Mouse (Mus musculus) kidney, embryonic 16.5 days (tissue): ENCODE data around the gene Gm21985. TPM values are rescaled to one million over a fixed set of nuclear protein-coding genes. Genes with fewer than 3 reads are reported as not detected.

Experiments used
- ATAC-seq: fragments of 200-750 bp; cut with Nextera tagmentation; 2 replicates; pipeline ENCODE4 v1.8.0; 2017; ENCODE audit warnings: moderate TSS enrichment; ENCODE audit not compliant: low FRiP score, low TSS enrichment
- H3K27ac ChIP-seq: fragments of 300-500 bp; sonication (generic); 2 replicates; pipeline ENCODE4 v1.5.1; 2014; ENCODE audit warnings: low read length
- H3K27me3 ChIP-seq: fragments of 300-500 bp; sonication (generic); 2 replicates; pipeline ENCODE4 v1.6.1; 2014; ENCODE audit warnings: low read length, control low read depth, mixed read lengths; ENCODE audit not compliant: insufficient read depth
- H3K36me3 ChIP-seq: fragments of 300-500 bp; sonication (generic); 2 replicates; pipeline ENCODE4 v1.6.1; 2014; ENCODE audit warnings: low read length, control low read depth, mixed read lengths; ENCODE audit not compliant: insufficient read depth
- H3K4me1 ChIP-seq: fragments of 300-500 bp; sonication (generic); 2 replicates; pipeline ENCODE4 v1.6.1; 2014; ENCODE audit warnings: low read length, control low read depth, mixed read lengths; ENCODE audit not compliant: insufficient read depth
- H3K4me2 ChIP-seq: fragments of 300-500 bp; sonication (generic); replicated peaks from 2 replicates; pipeline ENCODE4 v1.6.1; 2014; ENCODE audit warnings: low read depth, low read length
- H3K4me3 ChIP-seq: fragments of 300-500 bp; sonication (generic); 2 replicates; pipeline ENCODE4 v1.5.1; 2014; ENCODE audit warnings: mild to moderate bottlenecking, low read length
- H3K9ac ChIP-seq: fragments of 300-500 bp; sonication (generic); replicated peaks from 2 replicates; pipeline ENCODE4 v1.6.1; 2014; ENCODE audit warnings: low read length
- H3K9me3 ChIP-seq: fragments of 300-500 bp; sonication (generic); 2 replicates; pipeline ENCODE4 v1.6.1; 2016; ENCODE audit warnings: low read length, control low read depth
- WGBS: fragments of 180-500 bp; shearing (Covaris S2); extraction: QIAGEN DNeasy Blood & Tissue Kit; methylation state at CpG from one replicate; pipeline ENCODE4 v1.1.7; 2014; 5-methylcytosine and 5-hydroxymethylcytosine counted together
- polyA plus RNA-seq: library from polyadenylated mRNA; unstranded; fragments of >200 nt; fragmentation: Nextera tagmentation; extraction: Ambion mirVana; gene quantifications from 2 replicates; pipeline ENCODE4 v1.2.1, GENCODE M21; 2015

Gene Gm21985
- polyA plus RNA-seq, 1 experiment from 2014 or later, result not detected

DNA sequence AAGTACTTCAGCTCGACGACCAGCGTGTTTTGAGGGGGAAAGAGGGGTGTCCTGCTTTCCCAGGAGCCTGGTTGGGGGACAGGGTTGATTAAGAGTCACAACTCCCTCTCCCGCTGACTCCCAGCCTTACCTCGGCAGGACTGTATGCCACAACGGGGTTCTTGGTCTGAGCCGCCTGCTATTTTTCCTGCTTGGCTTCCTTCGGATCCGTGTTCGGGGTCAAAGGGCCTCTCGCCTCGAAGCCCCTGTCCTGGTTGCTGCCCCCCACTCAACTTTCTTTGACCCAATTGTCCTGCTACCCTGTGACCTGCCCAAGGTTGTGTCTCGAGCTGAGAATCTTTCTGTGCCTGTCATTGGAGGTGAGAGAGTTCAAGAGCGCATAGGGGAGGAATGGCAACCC, 24.3 kb upstream of the Gm21985 start:
- no peaks in the 10 kb centered on the region for H3K27me3 ChIP-seq
- peaks cover 3% of the 10 kb centered on the region; the same call in 1 of the 2 replicates for H3K36me3 ChIP-seq
- WGBS, result 58% methylated on average over 14 of the region's 14 CpGs
- H3K4me1 ChIP-seq, result peaks cover 34% of the 10 kb centered on the region
- no peak overlapping the region for H3K4me3 ChIP-seq
- no peak overlapping the region for H3K4me2 ChIP-seq
- H3K9me3 ChIP-seq, result no peaks in the 10 kb centered on the region
- no peak overlapping the region for H3K9ac ChIP-seq
- H3K27ac ChIP-seq, result no peak overlapping the region
- no peak for ATAC-seq

DNA sequence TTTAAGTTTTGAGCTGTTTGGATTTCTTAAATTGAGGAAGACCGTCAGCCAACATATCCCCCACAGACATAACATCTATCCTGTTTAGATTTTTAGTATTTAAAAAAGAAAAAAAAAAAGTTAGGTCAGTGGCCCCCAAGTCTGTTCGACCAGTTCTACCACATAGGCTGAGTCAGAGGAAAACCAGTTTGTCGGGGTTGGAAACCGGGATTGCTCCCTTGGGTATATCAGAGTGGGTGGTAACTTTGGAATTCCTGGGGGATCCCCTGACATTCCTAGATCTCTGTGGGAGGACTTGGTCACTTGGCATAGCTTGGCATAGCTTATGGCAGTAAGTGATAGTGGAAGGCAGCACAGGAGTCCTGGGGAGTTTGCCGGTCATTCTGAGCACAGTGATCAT, 20.8 kb upstream of the Gm21985 start:
- Histone ChIP-seq H3K4me1 (peaks cover 22% of the 10 kb centered on the region), H3K9ac (no peak overlapping the region), H3K9me3 (no peaks in the 10 kb centered on the region), H3K4me3 (no peak overlapping the region), H3K4me2 (no peak overlapping the region), H3K27ac (no peak overlapping the region), H3K27me3 (no peaks in the 10 kb centered on the region), H3K36me3 (peaks cover 3% of the 10 kb centered on the region; the same call in 1 of the 2 replicates)
- WGBS, result 76% methylated on average over 5 of the region's 5 CpGs
- ATAC-seq, result no peak

DNA sequence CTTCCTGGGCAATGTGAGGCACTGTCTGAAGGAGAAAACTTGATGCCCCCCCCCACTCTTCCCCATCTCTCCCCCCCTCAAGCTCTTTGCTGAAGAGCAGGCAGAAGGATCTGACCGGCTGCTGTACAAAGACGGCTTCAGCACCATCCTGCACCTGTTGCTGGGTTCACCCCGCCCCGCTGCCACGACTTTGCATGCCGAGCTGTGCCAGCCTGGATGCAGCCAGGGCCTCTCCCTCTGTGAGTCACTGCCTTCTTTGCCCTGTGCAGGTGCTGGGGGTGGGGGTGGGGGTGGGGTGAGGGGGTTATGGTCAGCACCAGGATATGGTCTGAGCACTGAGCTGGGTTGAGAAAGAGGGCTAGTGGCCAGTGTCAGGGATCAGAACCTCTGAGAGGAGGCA, 19.9 kb upstream of the Gm21985 start:
- Histone ChIP-seq H3K27me3 (no peaks in the 10 kb centered on the region), H3K27ac (no peak overlapping the region), H3K4me1 (peaks cover 15% of the 10 kb centered on the region), H3K36me3 (peaks cover 3% of the 10 kb centered on the region; the same call in 1 of the 2 replicates), H3K4me2 (no peak overlapping the region), H3K9me3 (no peaks in the 10 kb centered on the region), H3K9ac (no peak overlapping the region), H3K4me3 (no peak overlapping the region)
- no peak for ATAC-seq
- 82% methylated on average over 6 of the region's 6 CpGs for WGBS

DNA sequence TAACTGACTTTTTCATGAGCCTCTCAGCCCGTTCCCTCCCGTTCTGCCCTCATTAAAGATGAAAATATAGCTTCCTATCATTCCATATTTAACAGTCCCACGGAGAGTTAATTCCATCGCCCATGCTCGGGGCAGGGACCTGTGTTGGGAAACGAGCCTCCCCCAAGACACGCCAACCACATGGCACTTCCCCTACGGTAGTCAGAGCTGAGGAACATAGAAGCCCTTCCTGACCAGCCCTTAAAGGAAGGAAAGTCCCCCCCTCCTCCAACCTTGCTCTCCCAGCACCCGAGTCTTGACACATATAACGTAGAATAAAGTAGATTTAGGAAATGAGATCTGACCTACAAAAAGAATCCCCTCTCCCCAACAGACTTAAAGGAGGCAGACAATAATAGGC, 18.8 kb upstream of the Gm21985 start:
- 76% methylated on average over 10 of the region's 10 CpGs for WGBS
- Histone ChIP-seq H3K9me3 (no peaks in the 10 kb centered on the region), H3K4me1 (peaks cover 10% of the 10 kb centered on the region), H3K36me3 (peaks cover 3% of the 10 kb centered on the region; the same call in 1 of the 2 replicates), H3K4me3 (no peak overlapping the region), H3K27ac (no peak overlapping the region), H3K4me2 (no peak overlapping the region), H3K27me3 (no peaks in the 10 kb centered on the region), H3K9ac (no peak overlapping the region)
- no peak for ATAC-seq

DNA sequence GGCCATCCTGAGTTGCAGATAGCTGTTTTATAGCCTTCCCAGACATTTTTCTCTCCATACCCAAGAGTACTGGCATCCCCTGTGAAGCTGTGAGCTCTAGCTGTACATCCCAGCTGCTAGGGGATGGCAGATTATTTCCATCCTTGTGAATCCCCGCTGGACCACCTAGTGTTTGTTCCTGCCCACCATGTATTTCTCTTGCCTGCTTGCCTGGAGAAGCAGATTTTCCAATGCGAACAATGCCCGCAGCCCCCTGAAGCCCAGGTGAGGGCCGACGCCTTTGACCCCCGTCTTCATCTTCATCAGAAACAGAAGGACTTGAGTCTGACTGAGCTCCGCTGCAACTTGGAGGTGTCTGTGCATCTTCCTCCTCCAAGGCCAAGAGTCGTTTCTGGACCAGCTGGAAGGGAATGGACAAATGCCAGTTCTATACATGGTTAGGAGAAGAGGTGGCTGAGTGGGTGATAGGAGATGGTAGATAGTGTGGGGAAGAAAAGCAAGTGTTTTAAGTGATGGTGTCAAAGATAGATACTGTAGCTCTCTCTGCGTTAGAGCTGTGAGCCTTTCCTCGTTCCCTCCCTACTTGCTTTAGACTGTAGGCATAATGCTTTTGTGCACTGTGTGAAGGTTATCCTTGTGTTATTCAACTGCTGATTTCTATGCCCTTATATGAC, 16.2 kb upstream of the Gm21985 start:
- Histone ChIP-seq H3K4me3 (no peak overlapping the region), H3K4me2 (no peak overlapping the region), H3K27me3 (no peaks in the 10 kb centered on the region), H3K4me1 (no peaks in the 10 kb centered on the region; the same call in 1 of the 2 replicates), H3K36me3 (no peaks in the 10 kb centered on the region), H3K9ac (no peak overlapping the region), H3K27ac (no peak overlapping the region), H3K9me3 (no peaks in the 10 kb centered on the region)
- ATAC-seq, result no peak
- WGBS, result 92% methylated on average over 10 of the region's 10 CpGs

DNA sequence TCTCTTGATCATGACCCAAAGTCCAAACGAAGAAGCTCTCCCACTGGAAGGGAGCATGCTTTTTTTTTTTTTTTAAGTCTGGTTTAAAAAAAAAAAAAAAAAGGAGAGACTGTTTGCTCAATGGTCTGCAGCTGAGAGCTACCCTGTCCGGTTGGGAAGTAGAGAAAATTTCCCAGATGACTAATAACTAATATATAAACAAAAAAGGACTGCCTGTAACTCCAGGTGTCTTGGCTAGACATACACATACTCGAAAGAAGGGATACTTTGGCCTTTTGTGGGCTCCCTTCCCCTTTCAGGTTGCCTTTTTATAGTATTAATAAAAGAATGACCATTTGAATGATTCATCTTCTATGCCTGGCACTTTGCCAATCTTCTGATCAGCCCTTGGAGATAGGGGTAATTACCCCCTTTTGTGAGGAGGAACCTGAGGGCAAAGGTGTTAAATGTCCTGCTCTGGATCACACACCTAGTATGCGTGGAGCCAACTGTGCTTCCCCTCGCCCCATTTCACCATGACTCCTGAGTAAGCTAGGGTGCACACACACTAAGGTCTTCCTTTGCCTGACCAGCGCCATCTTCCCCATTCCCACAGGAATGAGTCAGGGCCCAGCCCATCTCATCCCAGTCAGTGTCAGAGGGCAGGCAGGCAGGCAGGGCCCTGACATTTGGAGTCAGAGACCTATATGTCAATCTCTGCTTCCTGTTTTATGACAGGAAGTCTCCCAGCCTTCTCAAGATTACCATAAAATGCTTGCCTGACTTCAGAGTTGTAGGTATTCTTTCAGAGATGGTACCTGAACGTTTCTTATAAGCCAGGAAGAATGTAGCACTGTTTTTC, 11.2 kb upstream of the Gm21985 start:
- Histone ChIP-seq H3K36me3 (no peaks in the 10 kb centered on the region), H3K9ac (no peak overlapping the region), H3K9me3 (no peaks in the 10 kb centered on the region), H3K4me3 (no peak overlapping the region), H3K4me2 (no peak overlapping the region), H3K4me1 (no peaks in the 10 kb centered on the region; the same call in 1 of the 2 replicates), H3K27ac (no peak overlapping the region), H3K27me3 (no peaks in the 10 kb centered on the region)
- 60% methylated on average over 7 of the region's 7 CpGs for WGBS
- ATAC-seq, result no peak

DNA sequence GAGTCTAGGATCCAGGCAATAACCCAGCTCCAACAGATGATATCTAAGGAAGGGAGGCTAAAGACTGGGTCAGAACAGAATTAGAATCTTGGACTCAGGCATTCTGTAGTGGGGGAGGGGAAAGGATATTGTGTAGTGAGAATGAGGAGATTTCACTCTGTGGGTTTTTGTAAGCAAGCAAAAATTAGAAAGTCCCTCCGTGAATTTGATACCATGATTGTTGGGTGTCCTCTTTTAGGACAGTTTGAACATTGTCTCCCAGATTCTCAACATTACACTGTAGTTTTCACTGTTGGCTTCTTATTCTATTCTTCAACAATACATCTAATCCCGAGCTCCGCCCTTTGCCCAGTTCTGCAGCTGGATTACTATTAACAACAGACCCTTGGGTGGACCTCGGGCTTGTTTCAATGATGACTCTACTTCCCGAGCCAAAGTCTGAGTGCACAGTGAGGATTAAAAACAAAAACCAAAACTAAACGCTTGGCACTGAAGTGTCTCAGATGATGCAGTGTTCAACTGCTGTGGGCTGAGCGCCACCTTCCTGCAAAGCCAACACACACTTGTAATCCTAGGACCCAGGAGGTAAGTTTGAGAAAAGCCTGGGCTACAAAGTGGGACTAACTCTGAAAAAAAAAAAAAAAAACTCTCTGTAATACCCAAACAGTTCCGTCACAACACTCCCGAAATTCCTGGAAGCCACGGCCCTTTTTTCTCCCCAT, 6.7 kb upstream of the Gm21985 start, which contains the start of gene Nutm1:
Gene Nutm1, minus strand, starts transcription at position 51 of the 722 bp plus-strand sequence.
- no peak for ATAC-seq

DNA sequence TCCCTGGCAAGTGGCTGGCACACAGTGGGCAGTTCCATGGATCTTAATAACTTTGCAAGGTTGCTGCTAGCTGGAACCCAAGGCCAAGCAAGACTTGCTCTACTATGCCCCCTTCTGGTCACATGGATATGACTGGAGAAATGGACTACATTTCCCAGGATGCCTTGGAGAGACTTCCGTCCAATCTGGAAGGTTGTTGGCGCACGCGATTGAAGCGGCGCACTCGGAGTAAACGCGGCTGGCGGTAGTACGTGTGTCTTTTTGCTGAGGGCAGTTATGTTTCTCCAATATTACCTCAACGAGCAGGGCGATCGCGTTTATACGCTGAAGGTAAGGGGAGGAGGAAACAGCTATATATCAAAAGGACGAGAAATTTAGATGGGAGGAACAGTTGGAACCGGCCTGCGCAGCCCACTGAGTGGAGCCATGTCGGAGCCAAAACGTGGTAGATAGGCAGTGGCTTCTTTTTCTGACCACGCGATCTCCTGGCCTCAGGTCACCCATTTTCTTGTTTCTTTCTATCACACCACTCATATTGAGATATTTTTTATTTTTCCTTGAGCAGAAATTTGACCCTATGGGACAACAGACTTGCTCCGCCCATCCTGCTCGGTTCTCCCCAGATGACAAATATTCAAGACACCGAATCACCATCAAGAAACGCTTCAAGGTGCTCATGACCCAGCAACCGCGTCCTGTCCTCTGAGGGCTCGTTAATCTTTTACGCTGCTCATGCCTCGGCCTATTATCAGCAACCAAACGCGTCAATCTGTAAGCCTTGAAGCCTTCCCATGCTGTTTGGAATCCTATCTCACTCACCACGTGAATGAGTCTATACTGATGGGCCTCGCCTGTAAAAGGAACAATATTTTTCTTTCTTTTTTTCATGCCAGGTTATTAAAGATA, 4.1 kb upstream of the Gm21985 start, which contains the start of gene Nop10:
Gene Nop10, plus strand, starts transcription at position 179 of the 906 bp plus-strand sequence.
- peak within 1 kb of the TSS; percentile 45 for H3K27ac ChIP-seq
- under 1% methylated on average over 36 of the region's 36 CpGs for WGBS
- H3K4me2 ChIP-seq, result peak within 1 kb of the TSS; percentile 70
- no peaks in the 10 kb centered on the region for H3K9me3 ChIP-seq
- peaks cover 28% of the 10 kb centered on the region for H3K4me1 ChIP-seq
- H3K27me3 ChIP-seq, result no peaks in the 10 kb centered on the region
- ATAC-seq, result peak; percentile 46
- no peaks in the 10 kb centered on the region for H3K36me3 ChIP-seq
- peak within 1 kb of the TSS; percentile 67 for H3K9ac ChIP-seq
- H3K4me3 ChIP-seq, result peak within 1 kb of the TSS; percentile 59

More for the DNA sequence above, 6.7 kb upstream of the Gm21985 start, which contains the start of gene Nutm1:
- Histone ChIP-seq H3K4me3 (no peak within 1 kb of the TSS), H3K9me3 (no peaks in the 10 kb centered on the region), H3K27ac (no peak within 1 kb of the TSS), H3K4me1 (peaks cover 15% of the 10 kb centered on the region), H3K36me3 (no peaks in the 10 kb centered on the region), H3K27me3 (no peaks in the 10 kb centered on the region), H3K9ac (no peak within 1 kb of the TSS), H3K4me2 (no peak within 1 kb of the TSS)
- WGBS, result 73% methylated on average over 10 of the region's 10 CpGs
